Mouse (Mus musculus) midbrain, embryonic 10.5 days (tissue): ENCODE measurements around the gene Prss30. TPM values are rescaled to one million over a fixed set of nuclear protein-coding genes. Genes with fewer than 3 reads are reported as not detected.

ENCODE experiments used
- DNase-seq: peaks from one replicate; pipeline ENCODE4 v3.0.0-alpha.2; 2017; ENCODE audit warnings: low spot score
- H3K27ac ChIP-seq: fragments of 300-500 bp; sonication (generic); replicated peaks from 2 replicates; pipeline ENCODE4 v1.5.1; 2016; ENCODE audit warnings: mild to moderate bottlenecking
- H3K27me3 ChIP-seq: fragments of 300-500 bp; sonication (generic); 2 replicates; pipeline ENCODE4 v1.6.1; 2016; ENCODE audit warnings: low read depth, mild to moderate bottlenecking; ENCODE audit not compliant: poor library complexity, severe bottlenecking
- H3K36me3 ChIP-seq: fragments of 300-500 bp; sonication (generic); 2 replicates; pipeline ENCODE4 v1.6.1; 2016; ENCODE audit warnings: mild to moderate bottlenecking, moderate library complexity
- H3K4me1 ChIP-seq: fragments of 300-500 bp; sonication (generic); 2 replicates; pipeline ENCODE4 v1.6.1; 2016
- H3K4me3 ChIP-seq: fragments of 300-500 bp; sonication (generic); 2 replicates; pipeline ENCODE4 v1.5.1; 2016; ENCODE audit warnings: mild to moderate bottlenecking, moderate library complexity
- H3K9me3 ChIP-seq: fragments of 300-500 bp; sonication (generic); replicated peaks from 2 replicates; pipeline ENCODE4 v1.6.1; 2016; ENCODE audit warnings: mild to moderate bottlenecking
- WGBS: fragments of 180-500 bp; shearing (Covaris S2); methylation state at CpG from one replicate; pipeline ENCODE4 v1.1.7; 2016; 5-methylcytosine and 5-hydroxymethylcytosine counted together
- polyA plus RNA-seq: library from polyadenylated mRNA; unstranded; fragments of >200 nt; fragmentation: Nextera tagmentation; extraction: Ambion mirVana; gene quantifications from 2 replicates; pipeline ENCODE4 v1.2.1, GENCODE M21; 2016

The Prss30 gene
- polyA plus RNA-seq, 1 experiment from 2014 or later = not detected

DNA sequence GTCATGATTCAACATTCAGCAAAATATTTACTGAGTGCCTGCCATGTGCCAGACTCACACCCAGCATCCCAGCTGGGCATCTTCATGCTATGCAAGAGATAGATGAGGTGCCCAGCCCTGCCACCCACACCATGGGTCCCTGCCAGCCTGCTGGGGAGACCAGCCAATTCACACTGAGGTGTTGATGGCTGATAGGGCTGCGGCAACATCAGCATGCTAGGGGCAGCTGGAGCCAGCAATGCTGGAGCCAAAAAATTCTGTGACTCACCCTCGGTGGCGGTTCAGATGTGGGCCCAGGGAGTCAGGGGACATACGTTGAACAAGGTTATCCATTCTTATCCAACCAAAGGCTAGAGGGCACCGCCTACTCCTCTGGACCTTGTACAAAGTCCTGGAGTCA is 20.0 kb upstream of the Prss30 start:
- no peak overlapping the region for H3K4me3 ChIP-seq
- no peak for DNase-seq
- 0 out of 2 replicates have a peak, but pooled peaks cover 2% of the 10 kb centered on the region for H3K4me1 ChIP-seq
- no peak overlapping the region for H3K27ac ChIP-seq
- WGBS = 76% methylated on average over 5 of the region's 5 CpGs
- no peaks in the 10 kb centered on the region for H3K36me3 ChIP-seq
- no peaks in the 10 kb centered on the region for H3K27me3 ChIP-seq
- H3K9me3 ChIP-seq = no peaks in the 10 kb centered on the region

- no peak for DNase-seq
- peaks cover 7% of the 10 kb centered on the region; the same call in 1 of the 2 replicates for H3K4me1 ChIP-seq
- 0 out of 2 replicates have a peak, but pooled peaks cover 7% of the 10 kb centered on the region for H3K27me3 ChIP-seq
- no peak overlapping the region for H3K27ac ChIP-seq
- no peaks in the 10 kb centered on the region for H3K36me3 ChIP-seq
- 80% methylated on average over 6 of the region's 6 CpGs for WGBS
- H3K9me3 ChIP-seq = no peaks in the 10 kb centered on the region
- no peak overlapping the region for H3K4me3 ChIP-seq
These were observed 18.0 kb upstream of the Prss30 start for GRCm38 (mm10) chr17:23998383-23998782.

- Histone ChIP-seq H3K27me3 (0 out of 2 replicates have a peak, but pooled peaks cover 7% of the 10 kb centered on the region), H3K9me3 (no peaks in the 10 kb centered on the region), H3K27ac (no peak within 1 kb of the TSS), H3K36me3 (no peaks in the 10 kb centered on the region), H3K4me1 (peaks cover 12% of the 10 kb centered on the region), H3K4me3 (no peak within 1 kb of the TSS)
- DNase-seq = no peak
- 64% methylated on average over 2 of the region's 2 CpGs for WGBS
These were observed 17.5 kb upstream of the Prss30 start, which contains the start of gene Prss22 for GRCm38 (mm10) chr17:23997901-23998300. Gene Prss22, minus strand, starts transcription at chr17:23998100.

DNA sequence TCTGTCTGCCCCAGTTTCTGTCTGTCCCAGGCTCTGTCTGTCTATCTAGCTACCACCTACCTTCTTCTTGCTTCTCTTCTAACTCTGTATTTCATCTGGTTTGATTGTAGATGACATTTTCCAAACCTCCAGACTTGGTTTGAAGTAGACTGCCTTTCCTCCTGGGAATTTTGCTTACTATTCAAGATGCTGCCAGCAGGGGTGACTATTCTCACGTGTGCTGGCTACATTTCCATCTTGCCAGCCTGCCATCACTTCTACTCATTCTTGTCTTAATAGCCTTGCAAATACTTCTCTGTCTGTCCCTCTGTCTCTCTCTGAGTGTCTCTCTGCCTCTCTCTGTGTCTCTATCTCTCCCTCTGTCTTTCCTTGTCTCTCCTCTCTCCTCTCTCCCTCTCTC is 15.1 kb upstream of the Prss30 start:
- WGBS = 34% methylated on average over 1 of the region's 1 CpGs
- H3K27ac ChIP-seq = no peak overlapping the region

GRCm38 (mm10) chr17:23994667-23995066 is 14.3 kb upstream of the Prss30 start:
- H3K4me1 ChIP-seq = peaks cover 27% of the 10 kb centered on the region
- no peak overlapping the region for H3K4me3 ChIP-seq
- H3K36me3 ChIP-seq = no peaks in the 10 kb centered on the region
- 82% methylated on average over 7 of the region's 7 CpGs for WGBS
- DNase-seq = no peak
- H3K27ac ChIP-seq = no peak overlapping the region
- H3K9me3 ChIP-seq = no peaks in the 10 kb centered on the region
- H3K27me3 ChIP-seq = 0 out of 2 replicates have a peak, but pooled peaks cover 7% of the 10 kb centered on the region

More for the DNA sequence above, 15.1 kb upstream of the Prss30 start:
- DNase-seq = no peak
- 0 out of 2 replicates have a peak, but pooled peaks cover 7% of the 10 kb centered on the region for H3K27me3 ChIP-seq
- H3K36me3 ChIP-seq = no peaks in the 10 kb centered on the region
- H3K4me3 ChIP-seq = no peak overlapping the region
- H3K9me3 ChIP-seq = no peaks in the 10 kb centered on the region
- H3K4me1 ChIP-seq = peaks cover 20% of the 10 kb centered on the region

- Histone ChIP-seq H3K36me3 (no peaks in the 10 kb centered on the region), H3K27me3 (0 out of 2 replicates have a peak, but pooled peaks cover 7% of the 10 kb centered on the region), H3K4me1 (peaks cover 27% of the 10 kb centered on the region), H3K4me3 (peak overlapping the region; percentile 39), H3K27ac (peak overlapping the region; percentile 79), H3K9me3 (no peaks in the 10 kb centered on the region)
- peak; percentile 91 for DNase-seq
- 11% methylated on average over 31 of the region's 31 CpGs for WGBS
These were observed 13.4 kb upstream of the Prss30 start for GRCm38 (mm10) chr17:23993559-23994428.

DNA sequence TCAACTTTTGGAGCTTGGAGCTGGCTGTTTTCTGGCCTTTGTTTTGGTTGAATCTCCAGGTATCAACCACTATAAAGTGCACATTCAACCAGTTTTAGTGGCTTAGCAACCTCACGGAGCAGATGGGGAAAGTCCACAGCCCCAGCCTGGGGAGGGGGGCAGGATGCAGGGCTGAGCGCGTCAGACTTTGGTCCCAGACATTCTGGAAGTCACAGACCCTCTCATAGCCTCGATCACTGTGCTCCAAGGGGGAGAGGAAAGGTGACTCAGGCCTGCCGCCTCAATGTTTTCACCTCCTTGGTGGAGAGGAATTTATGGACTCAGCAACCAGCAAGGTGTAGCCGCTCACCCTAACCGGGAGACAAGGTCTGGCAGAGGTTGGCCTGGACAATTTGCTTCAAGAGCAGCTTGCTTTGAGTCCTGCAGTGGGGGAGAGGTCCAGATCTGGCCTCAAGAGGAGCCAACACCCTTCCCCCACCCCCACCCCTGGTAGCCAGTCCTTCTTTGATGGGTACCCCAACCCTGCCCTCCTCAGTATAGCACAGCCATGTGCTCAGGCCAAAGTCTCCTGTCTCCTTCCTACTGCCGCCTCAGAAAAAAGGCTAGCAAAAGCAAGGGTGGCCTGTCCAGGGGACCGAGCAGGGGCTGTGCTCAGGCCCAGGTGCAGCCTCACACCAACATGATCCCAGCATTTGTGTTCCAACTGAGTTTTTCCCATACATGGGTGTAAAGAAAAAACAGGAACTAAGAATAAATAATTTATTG is 12.6 kb upstream of the Prss30 start:
- Histone ChIP-seq H3K4me1 (peaks cover 30% of the 10 kb centered on the region), H3K36me3 (no peaks in the 10 kb centered on the region), H3K9me3 (no peaks in the 10 kb centered on the region), H3K27ac (peak overlapping the region; percentile 79), H3K4me3 (peak overlapping the region; percentile 39), H3K27me3 (0 out of 2 replicates have a peak, but pooled peaks cover 7% of the 10 kb centered on the region)
- no peak for DNase-seq
- 75% methylated on average over 9 of the region's 9 CpGs for WGBS

DNA sequence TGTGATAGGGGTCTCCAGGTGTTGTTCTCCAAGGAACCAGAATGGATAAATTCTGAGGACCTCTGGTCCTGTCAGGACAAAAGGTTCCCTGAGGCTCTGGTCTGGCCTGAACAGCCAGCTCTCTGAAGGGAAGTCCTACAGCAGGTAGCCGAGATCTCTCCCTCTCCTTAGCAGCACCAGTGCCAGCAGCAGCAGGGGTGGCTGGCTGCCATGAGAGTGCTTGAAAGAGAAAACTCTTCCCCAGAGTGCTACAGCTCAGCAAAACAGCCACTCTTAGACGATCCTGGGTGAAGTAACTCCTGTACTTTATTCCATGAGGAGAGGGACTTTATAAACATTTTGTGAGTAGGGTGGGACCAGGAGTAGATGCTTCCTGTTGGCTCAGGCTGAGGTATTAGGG is 9.4 kb upstream of the Prss30 start:
- Histone ChIP-seq H3K36me3 (no peaks in the 10 kb centered on the region), H3K9me3 (no peaks in the 10 kb centered on the region), H3K4me3 (no peak overlapping the region), H3K27ac (no peak overlapping the region), H3K27me3 (0 out of 2 replicates have a peak, but pooled peaks cover 3% of the 10 kb centered on the region), H3K4me1 (peaks cover 37% of the 10 kb centered on the region)
- no peak for DNase-seq
- 55% methylated on average over 2 of the region's 2 CpGs for WGBS

DNA sequence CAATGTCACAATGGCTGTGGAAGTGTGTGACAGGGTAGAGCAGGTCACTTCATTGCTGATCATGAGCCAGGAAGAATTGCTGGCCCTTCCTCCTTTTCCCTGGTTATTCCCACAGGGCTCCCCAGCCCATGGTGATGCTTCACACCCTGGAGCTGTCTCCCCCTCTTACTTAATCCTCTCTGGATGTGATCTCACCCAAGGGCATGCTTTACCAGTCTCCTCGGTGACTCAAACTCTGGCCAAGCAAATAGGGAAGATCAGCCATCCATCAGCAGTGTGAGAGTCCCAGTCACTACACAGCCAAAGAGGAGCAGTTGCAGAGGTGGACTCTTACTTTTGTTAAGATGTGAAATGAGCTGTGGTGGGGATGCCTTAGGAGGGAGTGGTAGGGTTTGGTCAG is 4.6 kb upstream of the Prss30 start:
- WGBS = 69% methylated on average over 1 of the region's 1 CpGs
- no peak for DNase-seq
- Histone ChIP-seq H3K27me3 (no peaks in the 10 kb centered on the region), H3K36me3 (no peaks in the 10 kb centered on the region), H3K4me1 (peaks cover 17% of the 10 kb centered on the region), H3K9me3 (no peaks in the 10 kb centered on the region), H3K27ac (no peak overlapping the region), H3K4me3 (no peak overlapping the region)

DNA sequence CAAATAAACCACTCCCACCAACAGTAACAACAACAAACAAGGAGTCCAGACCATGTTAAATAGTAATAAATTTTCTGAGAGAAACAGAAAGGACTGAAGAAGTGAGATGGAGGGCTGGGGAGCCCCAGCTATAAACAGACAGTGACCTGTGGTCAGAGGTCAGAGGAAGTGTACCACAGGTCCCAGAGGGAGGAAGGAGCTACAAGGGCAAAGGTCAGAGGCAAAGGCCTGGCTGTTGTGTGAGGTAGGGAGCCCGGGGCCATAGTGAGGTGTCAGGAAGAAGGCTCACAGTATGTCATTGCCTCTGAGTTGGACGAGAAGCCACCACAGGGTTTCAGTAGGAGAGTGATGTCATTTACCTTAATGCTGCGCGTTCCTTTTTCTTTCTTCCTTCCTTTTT is 2.5 kb upstream of the Prss30 start:
- no peak for DNase-seq
- WGBS = 58% methylated on average over 4 of the region's 4 CpGs
- Histone ChIP-seq H3K4me3 (no peak overlapping the region), H3K36me3 (no peaks in the 10 kb centered on the region), H3K9me3 (no peaks in the 10 kb centered on the region), H3K27me3 (no peaks in the 10 kb centered on the region), H3K27ac (no peak overlapping the region), H3K4me1 (peaks cover 20% of the 10 kb centered on the region)

GRCm38 (mm10) chr17:23979471-23979870 is 895 bp downstream of the Prss30 start:
- Histone ChIP-seq H3K36me3 (no peaks in the 10 kb centered on the region), H3K9me3 (no peaks in the 10 kb centered on the region), H3K4me1 (peaks cover 11% of the 10 kb centered on the region), H3K27me3 (no peaks in the 10 kb centered on the region), H3K27ac (no peak overlapping the region), H3K4me3 (no peak overlapping the region)
- no peak for DNase-seq
- 64% methylated on average over 3 of the region's 3 CpGs for WGBS

- 83% methylated on average over 4 of the region's 4 CpGs for WGBS
- H3K36me3 ChIP-seq = no peaks in the 10 kb centered on the region
- no peak for DNase-seq
- H3K9me3 ChIP-seq = no peaks in the 10 kb centered on the region
- no peaks in the 10 kb centered on the region for H3K27me3 ChIP-seq
- H3K4me3 ChIP-seq = no peak overlapping the region
- peaks cover 8% of the 10 kb centered on the region for H3K4me1 ChIP-seq
- no peak overlapping the region for H3K27ac ChIP-seq
These were observed 3.7 kb downstream of the Prss30 start for GRCm38 (mm10) chr17:23976665-23977064.
